In genomic region chr11:116138468-116139138, GRCm38 (mm10) we compare ENCODE assay signal across 8 mouse cellular contexts. TPM values are rescaled to one million over a fixed set of nuclear protein-coding genes. Genes with fewer than 3 reads are reported as not detected.
DNase-seq lines count a peak whose midpoint lies in the region; ATAC-seq and TF ChIP-seq lines count a peak whose summit lies in the region.

Mrpl38 (minus strand) TSS chr11:116138868.

- no peaks in the 10 kb centered on the region for H3K27me3 ChIP-seq in forebrain, embryonic 16.5 days (replicated peaks; ENCODE audit: control insufficient read depth, insufficient read depth, low read length)
- no peaks in the 10 kb centered on the region for H3K27me3 ChIP-seq in lung, embryonic 14.5 days (ENCODE audit: insufficient read depth, low read length)
- H3K27me3 ChIP-seq in thymus, adult 2 months (ENCODE audit: control insufficient read depth, insufficient read depth, low read length), result no peaks in the 10 kb centered on the region

- peak within 1 kb of the TSS; percentile 98 for H3K9ac ChIP-seq in ES-E14 (ENCODE audit: insufficient read depth, low read depth, low read length, poor library complexity, severe bottlenecking)
- peak within 1 kb of the TSS; percentile 85 for H3K9ac ChIP-seq in forebrain, embryonic 16.5 days (replicated peaks; ENCODE audit: low read depth, low read length)
- H3K9ac ChIP-seq in lung, embryonic 14.5 days, result peak within 1 kb of the TSS; percentile 78

- no peak for TF ChIP-seq POLR2A in olfactory bulb, adult 2 months (IDR thresholded peaks at IDR 0.05; ENCODE audit: insufficient read depth, low read depth, low read length)
- TF ChIP-seq POLR2A in thymus, adult 2 months (IDR thresholded peaks at IDR 0.05; ENCODE audit: control insufficient read depth, extremely low read depth, insufficient read depth, low read length, poor library complexity), result no peak

- under 1% methylated on average over 60 of the region's 60 CpGs for WGBS in forebrain, embryonic 16.5 days
- WGBS in lung, embryonic 14.5 days, result under 1% methylated on average over 60 of the region's 60 CpGs
- WGBS in olfactory bulb, adult 2 months, result under 1% methylated on average over 60 of the region's 60 CpGs
- under 1% methylated on average over 60 of the region's 60 CpGs for WGBS in thymus, adult 2 months

- in situ Hi-C loops in ES-E14 (cut with MboI; ENCODE audit: low sequenced_read_pairs in 2 of 2, unreplicated experiment in 2 of 2), result no loop called here

- ATAC-seq in forebrain, embryonic 16.5 days, result peak; percentile 95
- ATAC-seq in lung, embryonic 14.5 days (ENCODE audit: insufficient read depth), result peak; percentile 96

- peak within 1 kb of the TSS; percentile 61 for H3K4me2 ChIP-seq in forebrain, embryonic 16.5 days (ENCODE audit: low read length)
- H3K4me2 ChIP-seq in lung, embryonic 14.5 days, result peak within 1 kb of the TSS; percentile 79

- DNase-seq in ES-E14 (ENCODE audit: low read depth, low spot score), result peak; percentile 97
- DNase-seq in cerebellum, adult 11-12 months, result peak; percentile 91
- peak; percentile 84 to 87 for DNase-seq in heart, postnatal 36 days
- DNase-seq in layer of hippocampus, adult 2 months (ENCODE audit: low spot score in 2 of 2), result peak; percentile 76 to 77
- peak; percentile 98 for DNase-seq in lung, embryonic 14.5 days
- DNase-seq in thymus, adult 2 months, result peak; percentile 86

- peaks cover 3 to 22% of the 10 kb centered on the region in 2 experiments; a peak in 2 of 4 replicates for H3K4me1 ChIP-seq in ES-E14 (ENCODE audit: control insufficient read depth in 2 of 2, insufficient read depth in 2 of 2, low read length in 2 of 2, poor library complexity in 1 of 2)
- peaks cover 9% of the 10 kb centered on the region; the same call in 1 of the 2 replicates for H3K4me1 ChIP-seq in forebrain, embryonic 16.5 days (replicated peaks; ENCODE audit: control insufficient read depth, insufficient read depth, low read length)
- no peaks in the 10 kb centered on the region for H3K4me1 ChIP-seq in lung, embryonic 14.5 days (ENCODE audit: insufficient read depth)
- 0 out of 2 replicates have a peak, but pooled peaks cover 4% of the 10 kb centered on the region for H3K4me1 ChIP-seq in olfactory bulb, adult 2 months (ENCODE audit: control insufficient read depth, insufficient read depth, low read length)
- peaks cover 13% of the 10 kb centered on the region for H3K4me1 ChIP-seq in thymus, adult 2 months (replicated peaks; ENCODE audit: control insufficient read depth, insufficient read depth, low read length)

- H3K27ac ChIP-seq in ES-E14 (ENCODE audit: insufficient read depth, low read depth, low read length, poor library complexity, severe bottlenecking), result peak within 1 kb of the TSS; percentile 72; the same call in 1 of the 2 replicates
- H3K27ac ChIP-seq in forebrain, embryonic 16.5 days (ENCODE audit: low read length), result peak within 1 kb of the TSS; percentile 60
- peak within 1 kb of the TSS; percentile 86 for H3K27ac ChIP-seq in layer of hippocampus, adult 2 months
- peak within 1 kb of the TSS; percentile 72 for H3K27ac ChIP-seq in lung, embryonic 14.5 days (ENCODE audit: low read depth)
- 0 out of 2 replicates have a peak within 1 kb of the TSS, but pooled peaks have one; percentile 40 for H3K27ac ChIP-seq in olfactory bulb, adult 2 months (ENCODE audit: insufficient read depth, low read depth, low read length)
- H3K27ac ChIP-seq in thymus, adult 2 months (ENCODE audit: control insufficient read depth, insufficient read depth, low read length), result 0 out of 2 replicates have a peak within 1 kb of the TSS, but pooled peaks have one; percentile 9

- peak; percentile 83 for TF ChIP-seq CTCF in layer of hippocampus, adult 2 months (conservative IDR thresholded peaks at IDR 0.05)
- peak; percentile 85 for TF ChIP-seq CTCF in lung, embryonic 14.5 days (IDR thresholded peaks at IDR 0.05; ENCODE audit: low read depth)
- peak; percentile 45 for TF ChIP-seq CTCF in olfactory bulb, adult 2 months (IDR thresholded peaks at IDR 0.05; ENCODE audit: insufficient read depth, low read depth, low read length)
- TF ChIP-seq CTCF in thymus, adult 2 months (IDR thresholded peaks at IDR 0.05; ENCODE audit: borderline replicate concordance, control insufficient read depth, extremely low read depth, insufficient read depth, low read length, poor library complexity), result peak; percentile 86

- H3K9me3 ChIP-seq in ES-E14 (ENCODE audit: control insufficient read depth, insufficient read depth, low read depth, low read length), result no peaks in the 10 kb centered on the region
- H3K9me3 ChIP-seq in forebrain, embryonic 16.5 days (ENCODE audit: control insufficient read depth, low read length), result no peaks in the 10 kb centered on the region
- no peaks in the 10 kb centered on the region for H3K9me3 ChIP-seq in lung, embryonic 14.5 days (ENCODE audit: low read depth, low read length)

- peak within 1 kb of the TSS; percentile 94 to 98 for H3K4me3 ChIP-seq in ES-E14 (ENCODE audit: insufficient read depth in 1 of 2, low read depth in 1 of 2, low read length in 2 of 2, poor library complexity in 1 of 2, severe bottlenecking in 1 of 2)
- H3K4me3 ChIP-seq in forebrain, embryonic 16.5 days (replicated peaks; ENCODE audit: low read length), result peak within 1 kb of the TSS; percentile 89
- H3K4me3 ChIP-seq in layer of hippocampus, adult 2 months, result peak within 1 kb of the TSS; percentile 82
- H3K4me3 ChIP-seq in lung, embryonic 14.5 days (ENCODE audit: low read depth, low read length), result peak within 1 kb of the TSS; percentile 92
- H3K4me3 ChIP-seq in olfactory bulb, adult 2 months (ENCODE audit: insufficient read depth, low read depth, low read length), result peak within 1 kb of the TSS; percentile 92
- H3K4me3 ChIP-seq in thymus, adult 2 months (ENCODE audit: control insufficient read depth, insufficient read depth, low read length), result peak within 1 kb of the TSS; percentile 77

- H3K36me3 ChIP-seq in ES-E14 (ENCODE audit: control insufficient read depth, insufficient read depth, low read length, poor library complexity, severe bottlenecking), result peaks cover 22% of the 10 kb centered on the region
- H3K36me3 ChIP-seq in forebrain, embryonic 16.5 days (ENCODE audit: control insufficient read depth, insufficient read depth), result peaks cover 10% of the 10 kb centered on the region; the same call in 1 of the 2 replicates
- peaks cover 44% of the 10 kb centered on the region for H3K36me3 ChIP-seq in lung, embryonic 14.5 days (ENCODE audit: insufficient read depth)
- H3K36me3 ChIP-seq in thymus, adult 2 months (ENCODE audit: control insufficient read depth, insufficient read depth, low read length), result no peaks in the 10 kb centered on the region

- intact Hi-C loops in heart, postnatal 36 days (cut with DNase I), result loop anchor here (1.0 to 5.0 kb wide), 2 partner anchors 81 to 154 kb away; no protein-coding TSS in a partner anchor

TF ChIP-seq in ES-E14, 5 proteins besides CTCF, POLR2A, EP300 and RAD21:
- no peak for TF ChIP-seq ZC3H11A (IDR thresholded peaks at IDR 0.05; ENCODE audit: borderline replicate concordance, low read depth, low read length)
- no peak for TF ChIP-seq ZNF384 (IDR thresholded peaks at IDR 0.05; ENCODE audit: low read depth, low read length)
- 0 out of 2 replicates have a peak, but pooled peaks have one; percentile 49 for TF ChIP-seq HCFC1 (IDR thresholded peaks at IDR 0.05; ENCODE audit: borderline replicate concordance, insufficient read depth, low read length)
- TF ChIP-seq MAFK (IDR thresholded peaks at IDR 0.05; ENCODE audit: insufficient read depth, low read depth, low read length), result 0 out of 2 replicates have a peak, but pooled peaks have one; percentile 5
- TF ChIP-seq CHD2 (IDR thresholded peaks at IDR 0.05; ENCODE audit: low read depth, low read length), result 0 out of 2 replicates have a peak, but pooled peaks have one; percentile 20
TF ChIP-seq in ES-E14: peak in this region for 3.

RNA-seq across cellular contexts. Expression of gene Mrpl38, which starts in this region (rescaled TPM):
- 81.1 and 81.3 TPM in 2 replicates for total RNA-seq in ES-E14 (2012; rRNA removed)
- polyA plus RNA-seq in forebrain, embryonic 16.5 days (2015; fragmentation: Nextera tagmentation; extraction: Ambion mirVana), result 65.3 and 75.2 TPM in 2 replicates
- total RNA-seq in heart, postnatal 36 days (2021), result 10 to 100 TPM; 62.9 to 63.4 TPM
- total RNA-seq in layer of hippocampus, adult 2 months (2021), result 10 to 100 TPM; 64.6 to 66.8 TPM
- polyA plus RNA-seq in lung, embryonic 14.5 days (2014; fragmentation: Nextera tagmentation; extraction: Ambion mirVana), result 89.3 and 91.9 TPM in 2 replicates
- not detected in 2 replicates for polyA plus RNA-seq in olfactory bulb, adult 2 months (2012; ENCODE audit: insufficient read depth, insufficient read length, low replicate concordance, missing spikeins)
- polyA plus RNA-seq in thymus, adult 2 months (2012; rRNA removed), result 49.0 and 54.7 TPM in 2 replicates

Comparison
In these comparisons a context has a peak if more than half of its experiments do, and no peak if none do; other contexts are left out.
1. Peak in every context shown above with its lines: DNase-seq, ATAC-seq, H3K4me3 ChIP-seq and H3K27ac ChIP-seq.
2. H3K27ac ChIP-seq: peak in every context shown above with its lines; median percentile 86 in layer of hippocampus, adult 2 months; 72 in ES-E14; 72 in lung, embryonic 14.5 days; 60 in forebrain, embryonic 16.5 days; 40 in olfactory bulb, adult 2 months; 9 in thymus, adult 2 months.